Mouse (Mus musculus): Measurements from ENCODE around the gene Cacng2.

DNA sequence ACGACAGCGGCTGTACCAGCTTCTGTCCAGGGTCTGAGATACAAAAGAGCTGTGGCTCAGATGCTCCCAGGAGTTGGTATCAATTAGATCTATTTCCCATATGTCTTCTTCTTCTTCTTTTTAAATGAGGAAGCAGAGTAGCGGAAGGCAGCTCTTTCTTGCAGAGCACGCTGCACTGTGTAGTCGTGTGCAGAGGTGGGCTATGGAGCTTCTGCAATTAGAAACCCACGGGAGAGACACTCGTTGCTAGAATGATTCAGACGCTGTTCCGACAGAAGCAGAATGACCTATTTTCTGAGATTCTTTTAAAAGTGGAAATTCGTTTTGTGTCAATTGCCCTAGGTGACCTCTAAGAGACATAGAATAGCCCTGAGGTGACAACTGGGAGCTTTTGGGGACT, 69.1 kb downstream of the Cacng2 start:
- TF ChIP-seq CTCF (IDR thresholded peaks at IDR 0.05; ENCODE audit: insufficient read depth, low read length) (no peak), POLR2A (IDR thresholded peaks at IDR 0.05; ENCODE audit: borderline replicate concordance, extremely low read depth, low read depth, low read length) (no peak)

Measured in lung, adult 2 months (tissue).